Mouse (Mus musculus): ENCODE measurements around the gene Il4.

DNA sequence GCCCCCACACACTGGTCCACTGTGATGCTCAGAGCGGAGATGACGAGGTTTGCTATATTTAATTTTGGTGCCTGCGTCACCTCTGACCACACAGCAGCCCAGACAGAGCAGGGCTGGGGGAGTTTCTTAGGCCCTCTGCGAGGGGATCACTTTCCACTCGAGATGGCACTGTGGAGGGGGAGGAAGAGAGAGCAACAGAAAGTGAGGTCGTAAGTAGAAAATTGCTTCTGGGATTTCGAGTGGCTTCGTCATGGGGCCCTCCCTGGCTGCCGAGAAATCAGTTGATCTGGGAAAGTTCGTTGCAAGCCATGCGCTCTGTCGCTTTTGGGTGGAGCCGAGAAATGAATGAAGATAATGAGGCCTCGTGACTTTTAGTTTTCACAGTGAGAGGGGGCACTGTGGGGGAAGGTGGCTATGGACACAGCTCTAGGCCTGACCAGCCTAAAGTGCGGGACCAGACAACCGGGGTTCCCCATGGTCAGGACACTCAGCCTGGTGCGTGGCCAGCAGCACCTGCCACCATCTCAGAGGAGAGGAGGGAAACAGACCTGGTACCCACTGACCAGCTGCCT, 8.4 kb upstream of the Il4 start:
- no peak for TF ChIP-seq CTCF (IDR thresholded peaks at IDR 0.05; ENCODE audit: control insufficient read depth, insufficient read depth, insufficient replicate concordance, low read depth, low read length)
- TF ChIP-seq POLR2A (IDR thresholded peaks at IDR 0.05; ENCODE audit: control insufficient read depth, low read depth, low read length) = no peak

All from testis, adult 2 months (tissue).